Mouse (Mus musculus): ENCODE results near the gene Rbbp4. TPM values are rescaled to one million over a fixed set of nuclear protein-coding genes. Genes with fewer than 3 reads are reported as not detected.

Rbbp4 gene
- polyA plus RNA-seq, 1 experiment from 2014 or later, result 150 TPM

DNA sequence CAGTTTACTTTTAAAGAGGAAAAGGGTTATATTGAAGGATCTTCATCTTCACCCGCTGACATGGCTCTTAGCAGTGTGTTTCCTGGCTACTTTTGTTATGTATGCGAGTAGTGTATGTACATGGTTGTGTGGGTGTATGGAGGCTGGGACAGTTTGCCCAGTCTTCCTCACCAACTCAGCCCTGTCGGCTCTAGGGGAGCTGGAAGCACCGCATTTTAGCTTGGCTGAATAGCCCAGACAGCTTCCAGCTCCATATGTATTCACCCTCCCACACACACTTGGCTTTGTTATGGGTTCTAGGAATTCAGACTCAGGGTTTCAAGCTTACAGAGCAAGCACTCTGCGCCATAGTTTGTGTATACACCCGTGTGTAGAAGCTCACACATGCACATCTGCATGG is 15.9 kb upstream of the Rbbp4 start:
- ChIA-PET POLR2A (interaction anchor here (0.9 to 1.2 kb wide), 2 partner anchors 101 to 105 kb away, joined by 5 to 7 read pairs; no protein-coding TSS in a partner anchor), CTCF (interaction anchor here (0.8 to 2.5 kb wide), 9 partner anchors 9 to 114 kb away, joined by 3 to 27 read pairs (median 3); partner anchors contain the start of gene Bsdc1)
- DNase-seq (ENCODE audit: low read depth, low spot score) (no peak), ATAC-seq (no peak)
- no peak for TF ChIP-seq CTCF (IDR thresholded peaks at IDR 0.05)
- in situ Hi-C loops (cut with MboI; ENCODE audit: low pct_unique_long_range_greater_than_20kb), result loop anchor here (5.0 kb wide), 1 partner anchor 106 kb away; no protein-coding TSS in a partner anchor
- no peaks in the 10 kb centered on the region for H3K27me3 ChIP-seq

DNA sequence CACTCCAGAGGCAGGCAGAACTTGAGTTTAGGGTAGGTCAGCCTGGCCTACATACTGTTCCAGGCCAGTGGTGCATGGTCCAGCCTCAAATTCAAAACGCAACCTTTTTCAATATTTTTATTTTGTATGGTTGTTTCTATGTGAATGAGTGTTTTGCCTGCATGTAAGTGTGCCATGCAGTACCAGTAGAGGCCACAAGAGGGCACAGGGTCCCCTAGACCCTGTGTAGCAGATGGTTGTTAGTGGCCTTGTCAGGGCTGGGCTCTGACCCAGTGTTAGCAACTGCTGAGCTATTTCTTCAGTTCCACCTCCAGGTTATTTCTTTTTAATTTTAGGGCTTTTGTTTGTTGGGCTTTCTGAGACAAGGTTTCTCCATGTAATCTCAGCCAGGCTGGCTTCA is 15.5 kb upstream of the Rbbp4 start:
- no peak for ATAC-seq

DNA sequence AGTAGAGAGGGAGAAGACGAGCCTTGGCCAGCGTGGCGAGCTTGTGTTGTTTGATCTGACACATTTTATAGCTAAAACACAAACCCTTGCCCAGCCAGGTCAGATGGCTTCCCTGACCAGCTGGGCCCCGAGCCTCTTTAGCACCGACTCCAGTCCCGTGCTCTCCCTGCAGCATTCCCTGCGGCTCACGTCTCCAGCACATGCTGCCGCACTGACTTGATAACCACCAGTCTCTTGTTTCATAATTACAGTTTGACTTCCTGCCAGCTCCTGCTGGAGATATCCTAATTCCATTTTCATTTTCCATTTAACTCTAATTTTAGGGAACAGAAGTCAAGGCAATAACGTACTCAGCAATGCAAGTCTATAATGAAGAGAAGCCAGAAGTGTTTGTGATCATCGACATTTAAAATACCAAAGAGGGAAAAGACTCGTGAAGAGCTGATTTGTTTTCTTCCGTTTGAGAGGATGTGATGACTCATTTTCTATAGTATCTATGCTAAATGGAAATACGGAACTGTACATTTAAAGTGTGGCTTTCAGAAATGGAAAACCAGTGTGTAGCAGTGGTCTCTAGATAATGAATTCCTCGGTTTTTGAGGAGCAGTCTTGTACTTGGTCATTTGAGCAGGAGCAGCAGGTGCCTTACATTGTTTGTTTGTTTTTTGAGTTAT is 11.4 kb upstream of the Rbbp4 start:
- DNase-seq (ENCODE audit: low read depth, low spot score) (no peak), ATAC-seq (no peak)
- CTCF ChIA-PET, result no interaction called here
- no peak for TF ChIP-seq CTCF (IDR thresholded peaks at IDR 0.05)
- H3K27me3 ChIP-seq, result no peaks in the 10 kb centered on the region
- in situ Hi-C loops (cut with MboI; ENCODE audit: low pct_unique_long_range_greater_than_20kb), result no loop called here
- POLR2A ChIA-PET, result interaction anchor here (0.6 kb wide), 1 partner anchor 151 kb away, joined by 3 read pairs; no protein-coding TSS in a partner anchor

More for the DNA sequence above, 15.5 kb upstream of the Rbbp4 start:
- ChIA-PET CTCF (interaction anchor here (0.8 to 2.5 kb wide), 9 partner anchors 9 to 114 kb away, joined by 3 to 27 read pairs (median 3); partner anchors contain the start of gene Bsdc1), POLR2A (interaction anchor here (0.9 to 1.2 kb wide), 2 partner anchors 102 to 105 kb away, joined by 5 to 7 read pairs; no protein-coding TSS in a partner anchor)
- TF ChIP-seq CTCF (IDR thresholded peaks at IDR 0.05), result no peak
- DNase-seq (ENCODE audit: low read depth, low spot score), result no peak
- in situ Hi-C loops (cut with MboI; ENCODE audit: low pct_unique_long_range_greater_than_20kb), result loop anchor here (5.0 kb wide), 1 partner anchor 107 kb away; no protein-coding TSS in a partner anchor
- H3K27me3 ChIP-seq, result no peaks in the 10 kb centered on the region

DNA sequence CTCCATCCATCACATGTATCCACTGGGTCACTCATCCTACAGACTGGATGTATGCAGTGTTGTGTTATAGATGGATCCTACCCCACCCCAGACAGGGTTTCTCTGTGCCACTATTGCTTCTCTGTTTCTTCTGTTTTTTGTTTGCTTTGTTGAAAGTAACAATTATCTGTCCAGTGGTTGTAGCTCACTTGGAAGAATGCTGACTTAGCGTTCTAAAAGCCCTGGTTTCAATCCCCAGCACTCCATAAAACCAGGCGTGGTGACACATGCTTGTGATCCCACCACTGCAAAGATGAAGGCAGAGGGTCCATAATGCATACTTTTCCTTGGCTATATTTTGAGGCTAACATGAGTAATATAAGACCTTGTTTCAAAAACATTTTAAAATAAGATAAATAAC is 7.5 kb upstream of the Rbbp4 start:
- H3K27me3 ChIP-seq, result no peaks in the 10 kb centered on the region
- ChIA-PET POLR2A (no interaction called here), CTCF (no interaction called here)
- no peak for DNase-seq (ENCODE audit: low read depth, low spot score)
- TF ChIP-seq CTCF (IDR thresholded peaks at IDR 0.05), result no peak
- in situ Hi-C loops (cut with MboI; ENCODE audit: low pct_unique_long_range_greater_than_20kb), result no loop called here
- ATAC-seq, result no peak

DNA sequence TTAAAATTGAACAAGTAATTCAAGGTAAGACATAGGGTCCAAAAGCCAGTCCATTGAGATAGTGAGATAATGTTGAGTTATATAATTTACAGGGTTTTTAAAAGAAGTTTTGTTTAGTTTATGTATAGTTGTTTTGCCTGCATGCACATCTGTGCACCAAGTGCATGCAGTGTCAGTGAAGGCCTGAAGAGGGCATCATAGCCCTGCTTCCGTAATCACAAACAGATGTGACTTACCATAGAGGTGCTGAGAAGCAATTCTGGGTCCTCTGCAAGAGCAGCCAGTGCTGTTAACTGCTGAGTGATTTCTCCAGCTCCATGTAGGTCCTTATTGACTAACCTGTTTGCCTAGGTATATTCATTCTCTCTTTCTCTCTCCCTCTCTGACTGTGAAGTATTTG is 6.7 kb upstream of the Rbbp4 start:
- no peak for ATAC-seq
- in situ Hi-C loops (cut with MboI; ENCODE audit: low pct_unique_long_range_greater_than_20kb), result no loop called here
- TF ChIP-seq CTCF (IDR thresholded peaks at IDR 0.05), result no peak
- H3K27me3 ChIP-seq, result no peaks in the 10 kb centered on the region
- DNase-seq (ENCODE audit: low read depth, low spot score), result no peak
- POLR2A ChIA-PET, result no interaction called here
- CTCF ChIA-PET, result no interaction called here

DNA sequence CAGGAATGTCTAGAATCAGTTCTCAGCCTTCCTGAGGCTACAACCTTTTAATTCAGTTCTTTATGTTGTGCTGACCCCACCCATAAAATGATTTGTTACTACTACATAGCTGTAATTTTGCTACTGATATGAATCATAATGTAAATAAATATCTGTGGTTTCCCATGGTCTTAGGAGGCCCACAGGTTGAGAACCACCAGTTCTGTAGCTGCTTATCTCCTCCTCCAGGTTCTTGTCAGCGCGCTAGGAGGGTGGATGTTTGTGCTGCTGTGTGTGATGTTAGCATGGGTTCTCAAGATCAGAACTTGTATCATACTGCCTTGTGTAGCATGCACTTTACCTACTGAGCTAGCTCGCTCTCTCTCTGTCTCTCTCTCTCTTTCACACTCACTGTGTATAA is 4.6 kb upstream of the Rbbp4 start:
- H3K27me3 ChIP-seq, result no peaks in the 10 kb centered on the region
- no peak for ATAC-seq
- TF ChIP-seq CTCF (IDR thresholded peaks at IDR 0.05), result no peak
- CTCF ChIA-PET, result interaction anchor here (1.3 kb wide), 1 partner anchor 117 kb away, joined by 3 read pairs; no protein-coding TSS in a partner anchor
- POLR2A ChIA-PET, result no interaction called here
- no peak for DNase-seq (ENCODE audit: low read depth, low spot score)
- in situ Hi-C loops (cut with MboI; ENCODE audit: low pct_unique_long_range_greater_than_20kb), result no loop called here

DNA sequence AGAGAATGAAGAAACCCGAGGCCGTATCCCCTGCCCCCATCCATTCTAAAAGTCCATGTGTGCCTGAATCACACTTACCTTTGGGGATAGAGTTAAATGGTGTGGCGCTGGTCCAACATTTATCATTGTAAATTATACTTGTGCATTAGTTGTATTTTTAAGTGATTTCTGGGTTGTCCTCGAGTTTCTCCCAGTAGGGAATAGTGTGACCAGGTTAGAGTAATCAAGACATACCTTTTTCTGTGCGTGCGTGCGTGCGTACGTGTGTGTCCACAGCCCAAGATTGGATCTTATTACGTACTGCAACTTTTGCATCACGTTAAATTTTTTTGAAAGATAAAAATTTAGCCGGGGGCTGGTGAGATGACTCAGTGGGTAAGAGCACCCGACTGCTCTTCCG is 1.1 kb upstream of the Rbbp4 start:
- DNase-seq (ENCODE audit: low read depth, low spot score), result no peak
- CTCF ChIA-PET, result no interaction called here

DNA sequence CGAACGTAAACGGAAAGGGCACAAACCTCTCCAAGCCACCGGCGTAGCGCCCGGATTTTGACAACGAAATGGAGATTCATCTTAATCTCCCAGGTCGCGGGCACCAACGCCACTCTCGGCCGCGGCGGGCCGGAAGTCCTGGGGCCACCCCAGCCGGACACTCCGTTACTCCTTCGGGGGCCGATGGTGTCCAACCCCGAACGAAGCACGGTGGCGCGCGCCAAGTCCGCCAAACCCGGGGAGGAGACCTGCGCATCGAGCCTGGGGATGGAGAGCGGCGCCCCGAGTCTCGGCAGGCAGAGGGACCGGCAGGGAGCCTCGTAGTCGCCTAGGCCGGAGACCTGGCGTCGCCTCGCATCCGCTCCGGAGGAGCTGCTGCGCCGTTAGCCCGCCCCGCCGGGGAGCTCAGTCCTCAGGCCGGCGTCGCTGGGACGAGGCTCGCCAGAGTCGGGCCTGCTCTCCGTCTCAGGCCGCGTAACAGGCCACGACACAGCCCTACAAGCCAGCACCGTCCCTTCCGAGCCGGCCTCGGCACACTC is 424 bp downstream of the Rbbp4 start:
- ChIA-PET POLR2A (no interaction called here), CTCF (no interaction called here)
- ATAC-seq, result peak; percentile 48
- TF ChIP-seq CTCF (IDR thresholded peaks at IDR 0.05), result no peak
- DNase-seq (ENCODE audit: low read depth, low spot score), result no peak
- in situ Hi-C loops (cut with MboI; ENCODE audit: low pct_unique_long_range_greater_than_20kb), result no loop called here
- H3K27me3 ChIP-seq, result no peaks in the 10 kb centered on the region

More for the DNA sequence above, 1.1 kb upstream of the Rbbp4 start:
- POLR2A ChIA-PET, result no interaction called here
- in situ Hi-C loops (cut with MboI; ENCODE audit: low pct_unique_long_range_greater_than_20kb), result no loop called here
- no peaks in the 10 kb centered on the region for H3K27me3 ChIP-seq
- no peak for ATAC-seq
- no peak for TF ChIP-seq CTCF (IDR thresholded peaks at IDR 0.05)

DNA sequence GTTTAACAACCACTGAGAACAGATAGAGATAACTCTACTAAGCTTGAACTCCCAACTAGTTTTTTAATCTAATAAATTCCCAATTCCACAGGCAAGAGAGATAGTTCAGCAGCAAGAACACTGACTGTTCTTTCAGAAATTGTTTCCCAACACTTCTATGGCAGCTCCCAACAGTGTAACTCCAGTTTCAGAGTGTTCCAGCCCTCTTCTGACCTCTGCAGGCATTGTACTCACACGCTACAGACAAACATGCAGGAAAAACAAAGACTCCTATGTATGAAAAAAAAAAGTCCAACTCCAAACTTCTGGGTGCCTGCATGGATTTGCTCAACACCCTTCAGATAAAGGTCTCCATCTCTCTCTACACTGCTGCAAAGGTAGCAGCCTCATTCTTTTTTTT is 2.3 kb downstream of the Rbbp4 start:
- ATAC-seq (no peak), DNase-seq (ENCODE audit: low read depth, low spot score) (no peak)
- ChIA-PET POLR2A (no interaction called here), CTCF (interaction anchor here (1.2 to 1.3 kb wide), 2 partner anchors 47 to 84 kb away, joined by 3 read pairs; no protein-coding TSS in a partner anchor)
- no peak for TF ChIP-seq CTCF (IDR thresholded peaks at IDR 0.05)
- in situ Hi-C loops (cut with MboI; ENCODE audit: low pct_unique_long_range_greater_than_20kb), result no loop called here
- H3K27me3 ChIP-seq, result no peaks in the 10 kb centered on the region

DNA sequence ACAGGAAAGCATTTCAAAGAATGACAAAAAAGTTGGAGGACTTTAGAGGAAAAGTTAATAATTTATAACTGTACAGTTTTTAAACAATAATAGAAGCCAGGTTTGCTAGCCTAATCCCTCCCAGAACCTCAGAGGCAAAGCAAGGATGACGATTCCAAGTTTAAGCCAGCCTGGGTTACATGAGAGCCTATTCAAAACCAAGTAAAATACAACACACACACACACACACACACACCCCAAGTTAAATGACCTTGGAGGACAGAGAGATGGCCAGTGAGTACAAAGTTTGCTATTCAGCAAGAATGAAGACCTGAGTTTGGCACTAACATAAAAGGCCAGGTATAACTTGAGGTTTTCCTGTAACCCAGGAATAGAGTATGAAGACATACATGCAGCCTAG is 9.0 kb downstream of the Rbbp4 start:
- ATAC-seq (no peak), DNase-seq (ENCODE audit: low read depth, low spot score) (no peak)
- TF ChIP-seq CTCF (IDR thresholded peaks at IDR 0.05), result no peak
- no peaks in the 10 kb centered on the region for H3K27me3 ChIP-seq
- POLR2A ChIA-PET, result interaction anchor here (0.6 kb wide), 1 partner anchor 291 kb away, joined by 5 read pairs; no protein-coding TSS in a partner anchor
- in situ Hi-C loops (cut with MboI; ENCODE audit: low pct_unique_long_range_greater_than_20kb), result no loop called here
- CTCF ChIA-PET, result no interaction called here

DNA sequence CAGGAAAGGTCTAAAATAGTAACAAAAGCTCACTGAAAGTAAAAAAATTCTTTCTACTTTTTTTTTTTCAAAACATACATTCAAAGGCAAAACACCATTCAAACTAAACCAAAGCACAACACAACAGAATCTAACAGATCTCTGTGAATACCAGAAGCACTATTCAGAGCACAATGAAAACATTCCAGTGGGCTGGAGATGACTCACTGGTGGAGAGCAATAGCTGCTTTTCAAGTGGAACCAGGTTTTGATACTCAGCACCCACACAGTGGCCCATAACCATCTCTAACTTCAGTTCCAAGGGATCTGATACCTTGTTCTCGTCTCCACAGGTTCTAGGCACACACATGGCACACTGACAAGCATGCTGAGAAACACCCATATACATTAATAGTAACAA is 10.4 kb downstream of the Rbbp4 start:
- no peaks in the 10 kb centered on the region for H3K27me3 ChIP-seq
- POLR2A ChIA-PET, result no interaction called here
- in situ Hi-C loops (cut with MboI; ENCODE audit: low pct_unique_long_range_greater_than_20kb), result no loop called here
- ATAC-seq, result peak; percentile 44
- CTCF ChIA-PET, result interaction anchor here (1.1 to 1.9 kb wide), 4 partner anchors 10 to 27 kb away, joined by 3 to 7 read pairs (median 5); no protein-coding TSS in a partner anchor
- no peak for TF ChIP-seq CTCF (IDR thresholded peaks at IDR 0.05)
- DNase-seq (ENCODE audit: low read depth, low spot score), result no peak

Data from Patski (cell line).